Mouse (Mus musculus): ENCODE results near the gene Serpinb9f.
"Not testable (repeated sequence)": the region's sequence is repeated elsewhere in the genome, so short reads cannot be mapped to it uniquely, and the experiment has no call there.

Gene Serpinb9f

DNA sequence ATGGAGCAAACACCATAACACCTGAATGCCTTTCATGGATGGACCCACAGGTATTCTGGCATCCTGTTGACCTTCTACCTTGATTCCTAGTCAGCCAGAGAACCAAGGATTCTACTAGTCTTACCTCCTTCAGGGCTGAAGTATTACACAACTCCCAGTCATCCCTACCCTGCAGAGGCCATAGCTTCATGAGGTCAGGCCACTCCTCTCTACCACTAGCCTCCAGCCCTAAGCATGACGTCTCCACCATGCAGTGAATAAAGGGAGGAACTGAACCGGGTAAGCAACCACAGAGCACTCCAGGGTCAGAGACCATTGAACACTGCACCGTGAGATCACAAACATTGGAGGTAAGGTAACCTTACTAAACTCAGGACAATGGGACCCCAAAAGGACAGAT lies at the start of gene Serpinb9f:
Serpinb9f (plus strand) TSS at position 301 of the 400 bp plus-strand sequence.
- not testable (repeated sequence) for DNase-seq

GRCm38 (mm10) chr13:33308631-33309030 lies 15.2 kb upstream of the Serpinb9f start:
- DNase-seq, result peak; percentile 84

- not testable (repeated sequence) for DNase-seq
Observed at GRCm38 (mm10) chr13:33356666-33357065, 32.8 kb downstream of the Serpinb9f start.

All from heart, adult 11 months (tissue).